Mouse (Mus musculus): ENCODE measurements at regions not wholly inside any gene's neighbourhood (a gene's known extent, or its start where the extent isn't known, plus 50 kb on each side); places are given as distances from the start of the nearest gene placed in this dataset.

DNA sequence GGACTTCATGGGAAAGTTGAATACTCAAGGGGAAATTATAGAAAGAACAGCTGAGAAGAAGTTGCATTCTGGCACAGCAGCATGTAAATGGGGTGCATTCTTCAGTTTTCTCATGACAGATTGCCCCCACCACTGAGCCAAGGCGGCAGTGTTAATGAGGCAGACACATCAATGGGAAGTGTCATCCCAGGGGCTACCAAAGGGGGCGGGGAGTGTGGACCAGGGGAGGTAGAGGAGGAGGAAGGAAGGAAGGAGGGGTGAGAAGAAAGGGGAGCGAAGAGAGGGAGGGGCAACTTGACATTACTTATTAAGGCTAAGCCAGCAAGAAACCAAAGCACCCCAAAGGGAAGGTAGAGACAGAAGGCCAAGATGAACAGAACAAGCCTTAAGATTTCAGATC lies 419.4 kb upstream of the Atp11b start:
- 64% methylated on average over 3 of the region's 3 CpGs for WGBS
- H3K4me1 ChIP-seq (ENCODE audit: control insufficient read depth, insufficient read depth, low read length), result peaks cover 3% of the 10 kb centered on the region
- TF ChIP-seq CTCF (IDR thresholded peaks at IDR 0.05; ENCODE audit: insufficient read depth, low read depth, low read length), result no peak
- TF ChIP-seq POLR2A (IDR thresholded peaks at IDR 0.05; ENCODE audit: insufficient read depth, low read depth, low read length), result no peak
- no peak overlapping the region for H3K27ac ChIP-seq (ENCODE audit: insufficient read depth, low read depth, low read length)
- no peak overlapping the region for H3K4me3 ChIP-seq (ENCODE audit: insufficient read depth, low read depth, low read length)

DNA sequence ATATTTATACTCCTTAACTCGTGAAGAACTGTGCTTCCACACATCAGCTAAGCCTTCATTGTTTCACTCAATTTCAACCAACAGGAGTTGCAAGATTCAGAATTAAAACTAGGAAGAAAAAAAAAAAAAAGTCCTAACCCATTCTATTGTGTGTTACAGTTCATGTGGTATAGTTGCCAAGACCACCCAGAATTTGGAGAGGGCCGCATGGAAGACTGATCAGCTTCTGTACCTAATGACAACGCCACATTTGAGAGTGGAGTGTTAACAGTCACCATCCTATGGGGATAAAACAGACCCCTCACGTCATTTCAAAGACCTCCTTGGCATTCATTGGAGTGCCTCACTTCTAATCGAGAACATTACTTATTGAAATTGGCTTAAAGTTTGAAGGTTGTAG lies 418.1 kb upstream of the Atp11b start:
- Histone ChIP-seq H3K27ac (ENCODE audit: insufficient read depth, low read depth, low read length) (no peak overlapping the region), H3K4me1 (ENCODE audit: control insufficient read depth, insufficient read depth, low read length) (peaks cover 8% of the 10 kb centered on the region), H3K4me3 (ENCODE audit: insufficient read depth, low read depth, low read length) (no peak overlapping the region)
- TF ChIP-seq POLR2A (IDR thresholded peaks at IDR 0.05; ENCODE audit: insufficient read depth, low read depth, low read length) (no peak), CTCF (IDR thresholded peaks at IDR 0.05; ENCODE audit: insufficient read depth, low read depth, low read length) (no peak)
- WGBS, result 69% methylated on average over 5 of the region's 5 CpGs

DNA sequence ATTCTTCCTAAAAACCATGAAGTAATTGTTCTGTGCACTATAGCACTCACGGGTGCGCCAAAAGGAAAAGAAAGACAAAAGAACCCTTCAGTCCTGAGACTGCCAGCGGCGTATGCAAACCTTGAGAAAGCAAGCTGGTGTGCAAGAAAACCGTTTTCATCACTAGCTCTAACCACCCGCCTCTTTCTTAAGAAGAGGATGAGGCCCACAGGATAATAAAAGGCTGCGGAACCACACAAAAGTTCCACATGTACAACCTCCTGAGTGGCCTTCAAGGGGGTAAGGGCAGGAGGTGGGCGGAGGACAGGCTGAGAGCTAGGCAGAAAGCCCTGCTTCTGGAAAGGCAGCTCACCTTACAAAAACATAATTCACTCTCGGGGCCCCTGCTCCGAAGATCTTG lies 413.4 kb upstream of the Atp11b start:
- TF ChIP-seq CTCF (IDR thresholded peaks at IDR 0.05; ENCODE audit: insufficient read depth, low read depth, low read length) (no peak), POLR2A (IDR thresholded peaks at IDR 0.05; ENCODE audit: insufficient read depth, low read depth, low read length) (no peak)
- Histone ChIP-seq H3K27ac (ENCODE audit: insufficient read depth, low read depth, low read length) (peak overlapping the region; percentile 64), H3K4me3 (ENCODE audit: insufficient read depth, low read depth, low read length) (peak overlapping the region; percentile 44), H3K4me1 (ENCODE audit: control insufficient read depth, insufficient read depth, low read length) (peaks cover 24% of the 10 kb centered on the region)
- WGBS, result 26% methylated on average over 10 of the region's 10 CpGs

DNA sequence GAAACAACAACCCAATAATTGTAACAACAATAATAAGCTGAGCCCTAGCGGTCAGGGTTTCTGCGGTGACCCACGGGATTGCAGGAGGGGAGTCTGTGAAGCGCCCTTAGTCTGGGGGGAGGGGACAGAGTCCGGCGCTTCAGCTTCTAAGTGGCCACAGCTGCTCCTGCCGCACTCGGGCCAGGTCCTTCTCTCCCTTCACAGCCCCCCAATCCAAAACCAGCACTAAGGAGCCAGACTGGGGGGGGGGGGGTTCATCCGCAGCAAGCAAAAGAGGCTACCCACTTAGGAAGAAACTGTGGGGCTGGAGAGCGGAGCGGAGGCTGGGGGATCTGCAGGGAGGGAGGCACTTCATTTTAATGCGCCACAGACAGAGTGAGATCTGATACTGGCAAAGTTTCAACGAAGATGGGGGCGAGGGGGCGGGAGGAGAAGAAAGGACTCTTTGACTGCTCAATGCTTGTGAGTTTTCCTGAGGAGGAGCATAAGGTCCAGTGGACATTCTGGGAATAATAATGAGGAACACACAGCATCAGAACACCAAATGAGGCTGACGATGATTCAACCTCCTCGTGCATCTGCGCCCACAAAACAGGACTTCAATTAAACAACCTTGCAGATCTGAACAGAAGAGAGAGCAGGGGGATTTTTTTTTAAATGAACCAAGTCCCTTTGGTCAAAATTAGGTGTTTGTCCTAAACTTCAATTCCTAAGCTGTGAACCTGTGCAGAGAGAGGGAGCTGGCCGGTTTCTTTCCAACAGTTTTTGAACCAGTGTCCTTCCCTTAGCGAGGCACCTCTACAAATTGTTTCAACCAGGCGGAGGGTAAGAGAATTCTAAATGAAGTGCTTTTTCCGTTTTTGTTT lies 412.7 kb upstream of the Atp11b start:
- Histone ChIP-seq H3K27ac (ENCODE audit: insufficient read depth, low read depth, low read length) (peak overlapping the region; percentile 73), H3K4me3 (ENCODE audit: insufficient read depth, low read depth, low read length) (peak overlapping the region; percentile 44), H3K4me1 (ENCODE audit: control insufficient read depth, insufficient read depth, low read length) (peaks cover 24% of the 10 kb centered on the region)
- WGBS, result 12% methylated on average over 22 of the region's 22 CpGs
- TF ChIP-seq CTCF (IDR thresholded peaks at IDR 0.05; ENCODE audit: insufficient read depth, low read depth, low read length), result no peak

DNA sequence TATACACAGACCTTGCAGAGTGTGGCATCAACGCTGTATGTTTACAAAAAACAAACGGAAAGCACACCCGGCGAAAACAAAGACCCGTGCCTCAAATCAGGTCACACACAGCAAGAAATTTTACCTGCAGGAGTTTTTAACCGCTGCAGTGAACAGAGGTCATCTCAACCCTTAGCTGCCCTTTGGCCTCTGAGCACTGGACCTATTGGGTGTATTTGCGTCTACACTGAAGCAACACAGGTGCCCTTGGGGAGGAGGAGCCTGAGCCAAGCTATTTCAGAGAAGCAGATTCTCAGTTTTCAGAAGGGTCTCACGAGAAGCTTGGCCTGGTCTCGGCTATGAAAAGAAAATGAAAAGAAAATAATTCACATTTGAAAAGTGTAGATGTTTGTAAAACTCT lies 412.1 kb upstream of the Atp11b start:
- Histone ChIP-seq H3K4me3 (ENCODE audit: insufficient read depth, low read depth, low read length) (no peak overlapping the region), H3K27ac (ENCODE audit: insufficient read depth, low read depth, low read length) (peak overlapping the region; percentile 73), H3K4me1 (ENCODE audit: control insufficient read depth, insufficient read depth, low read length) (peaks cover 24% of the 10 kb centered on the region)
- no peak for TF ChIP-seq CTCF (IDR thresholded peaks at IDR 0.05; ENCODE audit: insufficient read depth, low read depth, low read length)
- TF ChIP-seq POLR2A (IDR thresholded peaks at IDR 0.05; ENCODE audit: insufficient read depth, low read depth, low read length), result no peak
- WGBS, result 48% methylated on average over 9 of the region's 9 CpGs

DNA sequence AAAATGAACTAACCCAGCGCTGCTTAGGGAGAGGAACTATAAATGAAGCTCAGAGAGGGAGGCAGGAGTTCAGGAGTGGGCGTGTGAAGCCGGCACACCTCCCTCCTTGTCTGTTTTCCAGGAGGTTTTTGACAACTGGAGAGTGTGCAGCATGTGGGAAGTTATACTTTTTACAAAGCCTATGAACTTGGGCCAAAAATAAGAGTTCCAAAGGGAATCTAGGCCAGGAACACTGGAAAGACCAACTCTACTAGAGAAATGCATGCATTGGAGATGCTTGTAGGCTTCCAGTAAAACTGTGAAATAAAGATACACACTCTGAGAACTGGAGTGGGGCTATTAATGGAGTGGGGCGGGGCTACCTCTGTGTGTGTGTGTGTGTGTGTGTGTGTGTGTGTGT lies 411.3 kb upstream of the Atp11b start:
- Histone ChIP-seq H3K4me3 (ENCODE audit: insufficient read depth, low read depth, low read length) (no peak overlapping the region), H3K4me1 (ENCODE audit: control insufficient read depth, insufficient read depth, low read length) (peaks cover 24% of the 10 kb centered on the region), H3K27ac (ENCODE audit: insufficient read depth, low read depth, low read length) (peak overlapping the region; percentile 21; the same call in 1 of the 2 replicates)
- 40% methylated on average over 4 of the region's 4 CpGs for WGBS
- TF ChIP-seq CTCF (IDR thresholded peaks at IDR 0.05; ENCODE audit: insufficient read depth, low read depth, low read length), result no peak
- TF ChIP-seq POLR2A (IDR thresholded peaks at IDR 0.05; ENCODE audit: insufficient read depth, low read depth, low read length), result no peak

DNA sequence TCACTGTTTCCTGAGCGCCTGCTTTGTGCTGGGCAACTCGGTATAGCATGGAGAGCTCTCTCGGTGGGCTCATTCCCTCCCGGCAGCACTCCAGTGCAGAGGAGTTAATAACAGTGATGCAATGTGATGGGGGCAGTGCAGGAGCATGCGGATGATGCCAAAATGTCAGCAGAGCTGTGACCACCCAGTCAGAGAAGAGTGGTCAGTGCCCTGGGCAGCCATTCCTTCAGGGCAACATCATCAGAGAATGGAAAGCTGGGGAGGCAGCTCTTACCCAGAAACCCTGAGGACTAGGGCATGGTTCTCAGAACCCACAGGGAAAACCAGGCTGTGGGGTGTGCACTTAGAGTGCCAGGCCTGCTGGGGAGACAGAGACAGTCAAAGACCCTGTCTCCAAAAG lies 410.0 kb upstream of the Atp11b start:
- H3K27ac ChIP-seq (ENCODE audit: insufficient read depth, low read depth, low read length), result no peak overlapping the region
- H3K4me3 ChIP-seq (ENCODE audit: insufficient read depth, low read depth, low read length), result no peak overlapping the region
- peaks cover 24% of the 10 kb centered on the region for H3K4me1 ChIP-seq (ENCODE audit: control insufficient read depth, insufficient read depth, low read length)
- TF ChIP-seq POLR2A (IDR thresholded peaks at IDR 0.05; ENCODE audit: insufficient read depth, low read depth, low read length), result no peak
- no peak for TF ChIP-seq CTCF (IDR thresholded peaks at IDR 0.05; ENCODE audit: insufficient read depth, low read depth, low read length)
- whole genome bisulfite sequencing, result 73% methylated on average over 5 of the region's 5 CpGs

DNA sequence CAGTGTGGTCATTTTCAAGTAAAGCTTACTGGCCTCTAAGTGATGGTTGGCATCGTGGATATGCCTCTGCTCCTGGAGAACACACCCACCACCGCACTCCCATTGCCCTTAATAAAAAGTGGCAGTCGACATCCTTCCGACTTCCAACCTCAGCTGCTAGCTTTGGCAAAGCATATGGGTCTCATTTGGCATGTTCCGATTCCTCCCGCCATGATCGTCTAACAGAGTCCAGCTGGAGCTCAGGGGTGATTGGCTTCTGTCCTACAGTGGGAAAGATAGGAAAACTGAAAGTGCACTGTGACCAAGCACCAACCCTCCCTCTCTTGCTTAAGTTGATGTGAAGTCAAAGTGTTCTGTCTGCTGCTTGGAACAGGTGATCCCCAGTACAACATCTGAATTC lies 404.8 kb upstream of the Atp11b start:
- 51% methylated on average over 7 of the region's 7 CpGs for WGBS
- no peak for TF ChIP-seq POLR2A (IDR thresholded peaks at IDR 0.05; ENCODE audit: insufficient read depth, low read depth, low read length)
- TF ChIP-seq CTCF (IDR thresholded peaks at IDR 0.05; ENCODE audit: insufficient read depth, low read depth, low read length), result no peak

DNA sequence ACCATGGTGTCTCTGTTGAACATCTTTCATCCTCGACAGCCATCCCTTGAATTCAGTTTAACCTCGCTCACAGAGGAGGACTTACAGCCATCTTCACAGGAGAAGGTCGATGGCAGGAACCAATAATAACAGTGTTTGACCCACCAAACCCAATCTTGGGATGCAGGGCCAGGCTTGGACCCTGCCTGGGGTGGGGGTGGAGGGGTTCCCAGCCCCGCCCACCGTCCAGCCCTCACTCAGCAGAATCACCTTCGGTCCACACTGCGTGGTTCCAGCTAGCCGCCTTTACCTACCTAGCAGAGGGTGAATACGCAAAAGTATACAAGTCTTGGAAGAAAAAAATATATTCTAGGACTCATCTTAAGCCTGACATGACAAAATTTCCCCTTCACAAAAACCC lies 400.5 kb upstream of the Atp11b start:
- WGBS, result 92% methylated on average over 9 of the region's 9 CpGs
- H3K4me3 ChIP-seq (ENCODE audit: insufficient read depth, low read depth, low read length), result no peak overlapping the region
- no peak overlapping the region for H3K27ac ChIP-seq (ENCODE audit: insufficient read depth, low read depth, low read length)
- 0 out of 2 replicates have a peak, but pooled peaks cover 4% of the 10 kb centered on the region for H3K4me1 ChIP-seq (ENCODE audit: control insufficient read depth, insufficient read depth, low read length)
- TF ChIP-seq CTCF (IDR thresholded peaks at IDR 0.05; ENCODE audit: insufficient read depth, low read depth, low read length) (no peak), POLR2A (IDR thresholded peaks at IDR 0.05; ENCODE audit: insufficient read depth, low read depth, low read length) (no peak)

More for the DNA sequence above, 404.8 kb upstream of the Atp11b start:
- Histone ChIP-seq H3K4me1 (ENCODE audit: control insufficient read depth, insufficient read depth, low read length) (no peaks in the 10 kb centered on the region), H3K4me3 (ENCODE audit: insufficient read depth, low read depth, low read length) (no peak overlapping the region), H3K27ac (ENCODE audit: insufficient read depth, low read depth, low read length) (no peak overlapping the region)
